Mouse (Mus musculus) stomach, embryonic 16.5 days (tissue): ENCODE results near the gene Cyp26c1. TPM values are rescaled to one million over a fixed set of nuclear protein-coding genes. Genes with fewer than 3 reads are reported as not detected.

Source experiments
- ATAC-seq: fragments of 200-750 bp; cut with Nextera tagmentation; 2 replicates; pipeline ENCODE4 v1.8.0; 2017; ENCODE audit warnings: moderate number of reproducible peaks, moderate TSS enrichment; ENCODE audit not compliant: insufficient read depth, low FRiP score
- H3K27ac ChIP-seq: fragments of 300-500 bp; sonication (generic); 2 replicates; pipeline ENCODE4 v1.5.1; 2014; ENCODE audit warnings: low read length
- H3K27me3 ChIP-seq: fragments of 300-500 bp; sonication (generic); 2 replicates; pipeline ENCODE4 v1.6.1; 2014; ENCODE audit warnings: low read length, control low read depth, mixed read lengths; ENCODE audit not compliant: control insufficient read depth, insufficient read depth
- H3K36me3 ChIP-seq: fragments of 300-500 bp; sonication (generic); 2 replicates; pipeline ENCODE4 v1.6.1; 2014; ENCODE audit warnings: low read length; ENCODE audit not compliant: control insufficient read depth, insufficient read depth
- H3K4me1 ChIP-seq: fragments of 300-500 bp; sonication (generic); 2 replicates; pipeline ENCODE4 v1.6.1; 2014; ENCODE audit warnings: low read length, control low read depth, mixed read lengths; ENCODE audit not compliant: control insufficient read depth, insufficient read depth
- H3K4me2 ChIP-seq: fragments of 300-500 bp; sonication (generic); 2 replicates; pipeline ENCODE4 v1.6.1; 2014; ENCODE audit warnings: low read depth, low read length, mixed read lengths
- H3K4me3 ChIP-seq: fragments of 300-500 bp; sonication (generic); replicated peaks from 2 replicates; pipeline ENCODE4 v1.5.1; 2014; ENCODE audit warnings: mild to moderate bottlenecking, low read length
- H3K9ac ChIP-seq: fragments of 300-500 bp; sonication (generic); 2 replicates; pipeline ENCODE4 v1.6.1; 2014; ENCODE audit warnings: low read length
- H3K9me3 ChIP-seq: fragments of 300-500 bp; sonication (generic); replicated peaks from 2 replicates; pipeline ENCODE4 v1.6.1; 2016; ENCODE audit warnings: low read length, control low read depth; ENCODE audit not compliant: control insufficient read depth
- WGBS: fragments of 180-500 bp; shearing (Covaris S2); extraction: QIAGEN DNeasy Blood & Tissue Kit; methylation state at CpG from one replicate; pipeline ENCODE4 v1.1.7; 2014; 5-methylcytosine and 5-hydroxymethylcytosine counted together
- polyA plus RNA-seq: library from polyadenylated mRNA; unstranded; fragments of >200 nt; fragmentation: Nextera tagmentation; extraction: Ambion mirVana; gene quantifications from 2 replicates; pipeline ENCODE4 v1.2.1, GENCODE M21; 2015

Gene Cyp26c1
- polyA plus RNA-seq, 1 experiment from 2014 or later: not detected

DNA sequence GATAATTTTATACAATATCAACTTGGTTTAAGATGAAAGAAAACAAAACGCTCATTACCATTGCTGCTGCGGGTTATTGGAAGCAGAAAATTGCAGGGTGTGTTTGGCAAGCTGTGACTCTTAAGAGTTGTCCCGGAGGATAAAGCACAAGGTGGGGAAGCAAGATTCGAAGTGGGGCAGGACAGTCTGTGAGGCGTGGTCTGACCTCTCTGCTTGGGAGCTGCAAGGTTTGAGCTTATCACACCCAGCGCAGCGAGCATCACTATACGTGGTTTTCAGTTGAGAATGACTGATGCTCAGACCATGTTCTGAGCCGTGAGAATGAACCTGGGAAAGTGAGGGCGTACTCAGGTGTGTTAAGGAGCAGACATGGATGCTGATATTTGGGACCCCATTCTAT, 29.3 kb downstream of the Cyp26c1 start:
- no peaks in the 10 kb centered on the region for H3K4me1 ChIP-seq
- no peak overlapping the region for H3K27ac ChIP-seq
- no peaks in the 10 kb centered on the region for H3K9me3 ChIP-seq
- H3K27me3 ChIP-seq: no peaks in the 10 kb centered on the region
- 62% methylated on average over 10 of the region's 10 CpGs for WGBS
- H3K4me3 ChIP-seq: no peak overlapping the region
- no peak overlapping the region for H3K9ac ChIP-seq
- ATAC-seq: no peak
- H3K36me3 ChIP-seq: no peaks in the 10 kb centered on the region
- no peak overlapping the region for H3K4me2 ChIP-seq

DNA sequence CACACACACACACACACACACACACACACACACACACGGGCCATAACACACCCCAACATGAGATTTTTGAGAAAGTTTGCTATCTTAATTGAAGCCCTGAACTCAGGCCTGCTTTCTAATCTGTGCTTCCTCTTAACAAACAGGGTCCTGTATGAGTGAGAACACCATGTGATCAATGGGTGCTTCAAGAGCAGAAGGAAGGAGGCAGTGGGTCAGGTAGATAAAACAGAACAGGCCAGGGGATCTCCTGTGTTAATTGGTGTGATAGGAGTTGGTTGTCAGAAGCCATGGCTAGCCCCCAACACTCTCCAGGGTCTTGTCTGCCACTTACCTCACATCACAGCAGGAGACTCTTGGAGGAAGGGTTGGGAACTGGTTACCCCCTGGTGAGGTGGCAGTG, 30.6 kb downstream of the Cyp26c1 start:
- no peak overlapping the region for H3K4me3 ChIP-seq
- H3K9ac ChIP-seq: no peak overlapping the region
- no peaks in the 10 kb centered on the region for H3K9me3 ChIP-seq
- WGBS: 50% methylated on average over 1 of the region's 1 CpGs
- no peak overlapping the region for H3K27ac ChIP-seq
- H3K36me3 ChIP-seq: no peaks in the 10 kb centered on the region
- ATAC-seq: no peak
- H3K27me3 ChIP-seq: no peaks in the 10 kb centered on the region
- no peak overlapping the region for H3K4me2 ChIP-seq
- no peaks in the 10 kb centered on the region for H3K4me1 ChIP-seq

DNA sequence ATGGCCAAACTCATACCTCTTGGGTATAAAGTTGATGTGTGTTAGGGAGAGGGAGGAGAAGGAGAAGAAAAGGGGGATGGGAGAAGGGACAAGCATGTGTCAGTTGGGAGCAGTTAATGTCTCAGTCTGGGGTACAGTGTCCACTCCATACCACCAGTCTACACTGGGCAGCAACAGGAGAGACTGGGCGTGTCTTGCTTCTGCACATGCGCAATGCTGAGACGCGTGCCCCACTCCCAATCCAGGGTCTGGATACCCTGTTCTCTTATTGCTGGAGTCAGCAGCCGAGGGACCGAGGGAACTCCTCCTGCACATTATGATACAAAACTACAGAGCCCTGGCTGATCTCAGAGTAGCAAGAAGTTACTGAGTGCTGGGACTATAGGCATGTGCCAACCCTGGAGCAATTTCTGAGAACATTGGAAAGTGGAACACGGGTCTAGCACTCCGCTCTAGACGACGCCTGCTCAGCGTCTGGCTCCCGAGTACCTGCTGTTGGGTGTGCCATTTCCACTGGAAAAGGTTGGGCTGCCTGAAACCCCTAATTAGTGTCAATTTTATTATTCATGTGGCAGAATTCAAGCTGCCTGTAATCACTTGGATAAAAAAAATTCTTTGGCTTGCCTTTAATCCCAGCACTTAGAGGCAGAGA, 31.3 kb downstream of the Cyp26c1 start:
- Histone ChIP-seq H3K27me3 (no peaks in the 10 kb centered on the region), H3K4me1 (no peaks in the 10 kb centered on the region), H3K36me3 (no peaks in the 10 kb centered on the region), H3K9me3 (no peaks in the 10 kb centered on the region), H3K9ac (no peak overlapping the region), H3K4me3 (no peak overlapping the region), H3K27ac (no peak overlapping the region), H3K4me2 (no peak overlapping the region)
- 75% methylated on average over 12 of the region's 12 CpGs for WGBS
- no peak for ATAC-seq

DNA sequence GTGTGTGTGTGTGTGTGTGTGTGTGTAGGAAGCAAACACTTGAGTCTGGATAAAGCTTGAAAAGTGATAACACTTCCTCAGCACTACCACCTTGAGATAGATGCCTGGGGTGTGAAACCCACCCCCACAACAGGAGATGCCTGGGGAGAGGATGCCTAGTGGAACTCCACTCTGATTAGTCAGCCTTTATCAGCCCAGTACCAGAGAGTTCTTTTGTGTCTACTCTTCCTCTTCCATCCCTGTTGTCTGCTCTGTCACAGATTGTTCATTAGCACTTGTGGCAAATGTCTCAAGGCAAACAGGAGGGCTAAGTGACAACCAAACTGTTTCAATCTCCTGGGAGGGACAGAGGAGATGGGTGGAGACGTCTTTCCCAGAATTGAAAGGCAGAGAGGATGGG, 33.8 kb downstream of the Cyp26c1 start:
- H3K4me2 ChIP-seq: no peak overlapping the region
- no peaks in the 10 kb centered on the region for H3K36me3 ChIP-seq
- no peaks in the 10 kb centered on the region for H3K27me3 ChIP-seq
- no peak overlapping the region for H3K4me3 ChIP-seq
- H3K9ac ChIP-seq: no peak overlapping the region
- H3K27ac ChIP-seq: no peak overlapping the region
- H3K9me3 ChIP-seq: no peaks in the 10 kb centered on the region
- 26% methylated on average over 1 of the region's 1 CpGs for WGBS
- no peaks in the 10 kb centered on the region for H3K4me1 ChIP-seq
- ATAC-seq: no peak

DNA sequence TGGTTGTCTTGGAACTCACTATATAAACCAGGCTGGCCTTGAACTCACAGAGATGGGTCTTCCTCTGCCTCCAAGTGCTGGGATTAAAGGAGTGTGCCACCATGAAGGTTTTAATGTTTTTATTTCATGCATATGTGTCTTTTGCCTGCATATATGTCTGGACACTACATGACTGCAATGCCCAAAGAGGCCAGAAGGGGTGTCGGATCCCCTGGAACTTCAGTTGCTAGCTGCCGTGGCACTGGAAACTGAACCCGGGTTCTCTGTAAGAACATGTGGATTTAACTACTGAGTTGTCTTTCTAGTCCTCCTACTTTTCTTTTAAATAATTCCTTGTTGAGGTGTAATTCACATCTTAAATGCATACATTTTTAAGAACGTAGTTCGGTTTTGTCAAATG, 39.2 kb downstream of the Cyp26c1 start:
- Histone ChIP-seq H3K27me3 (no peaks in the 10 kb centered on the region), H3K27ac (no peak overlapping the region), H3K9ac (no peak overlapping the region), H3K4me3 (no peak overlapping the region), H3K4me2 (no peak overlapping the region), H3K9me3 (no peaks in the 10 kb centered on the region), H3K4me1 (no peaks in the 10 kb centered on the region), H3K36me3 (no peaks in the 10 kb centered on the region)
- 89% methylated on average over 5 of the region's 5 CpGs for WGBS
- no peak for ATAC-seq

GRCm38 (mm10) chr19:37726585-37726984, 41.2 kb downstream of the Cyp26c1 start:
- no peaks in the 10 kb centered on the region for H3K27me3 ChIP-seq
- no peaks in the 10 kb centered on the region for H3K4me1 ChIP-seq
- no peak overlapping the region for H3K4me2 ChIP-seq
- WGBS: 82% methylated on average over 7 of the region's 7 CpGs
- no peak overlapping the region for H3K4me3 ChIP-seq
- no peaks in the 10 kb centered on the region for H3K36me3 ChIP-seq
- H3K9me3 ChIP-seq: no peaks in the 10 kb centered on the region
- H3K27ac ChIP-seq: no peak overlapping the region
- H3K9ac ChIP-seq: no peak overlapping the region
- no peak for ATAC-seq

- Histone ChIP-seq H3K9me3 (no peaks in the 10 kb centered on the region), H3K36me3 (no peaks in the 10 kb centered on the region), H3K4me2 (no peak overlapping the region), H3K9ac (no peak overlapping the region), H3K4me1 (no peaks in the 10 kb centered on the region), H3K27me3 (no peaks in the 10 kb centered on the region), H3K4me3 (no peak overlapping the region), H3K27ac (no peak overlapping the region)
- WGBS: 90% methylated on average over 2 of the region's 2 CpGs
- ATAC-seq: no peak
Observed at GRCm38 (mm10) chr19:37727366-37727765, 42.0 kb downstream of the Cyp26c1 start.

GRCm38 (mm10) chr19:37735426-37735825, 50.0 kb downstream of the Cyp26c1 start:
- H3K27me3 ChIP-seq: no peaks in the 10 kb centered on the region
- no peak overlapping the region for H3K4me3 ChIP-seq
- no peaks in the 10 kb centered on the region for H3K36me3 ChIP-seq
- H3K4me2 ChIP-seq: no peak overlapping the region
- H3K27ac ChIP-seq: no peak overlapping the region
- no peaks in the 10 kb centered on the region for H3K4me1 ChIP-seq
- WGBS: 81% methylated on average over 8 of the region's 8 CpGs
- no peaks in the 10 kb centered on the region for H3K9me3 ChIP-seq
- no peak overlapping the region for H3K9ac ChIP-seq
- no peak for ATAC-seq

DNA sequence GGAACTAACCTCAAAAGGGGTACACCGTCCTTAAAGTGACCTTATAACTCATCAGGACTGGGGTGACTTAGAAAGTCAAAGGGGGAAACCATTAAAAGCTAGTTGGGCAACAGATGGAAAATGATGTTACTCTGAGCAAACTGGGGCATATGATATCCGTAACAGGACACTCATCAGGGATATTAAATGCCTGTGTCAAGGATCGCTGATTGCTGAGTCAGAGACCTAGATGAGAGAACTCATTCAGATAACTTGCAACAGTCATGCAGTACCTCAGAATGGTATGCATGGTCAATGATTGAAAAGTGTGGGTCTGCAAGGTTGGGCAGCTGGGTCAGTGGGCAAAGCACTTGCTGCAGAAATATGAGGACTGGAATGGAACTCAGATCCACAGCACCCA, 53.2 kb downstream of the Cyp26c1 start:
- Histone ChIP-seq H3K4me1 (no peaks in the 10 kb centered on the region), H3K27me3 (no peaks in the 10 kb centered on the region), H3K4me2 (no peak overlapping the region), H3K9ac (no peak overlapping the region), H3K4me3 (no peak overlapping the region), H3K9me3 (no peaks in the 10 kb centered on the region), H3K36me3 (no peaks in the 10 kb centered on the region), H3K27ac (no peak overlapping the region)
- ATAC-seq: no peak
- WGBS: 87% methylated on average over 3 of the region's 3 CpGs

DNA sequence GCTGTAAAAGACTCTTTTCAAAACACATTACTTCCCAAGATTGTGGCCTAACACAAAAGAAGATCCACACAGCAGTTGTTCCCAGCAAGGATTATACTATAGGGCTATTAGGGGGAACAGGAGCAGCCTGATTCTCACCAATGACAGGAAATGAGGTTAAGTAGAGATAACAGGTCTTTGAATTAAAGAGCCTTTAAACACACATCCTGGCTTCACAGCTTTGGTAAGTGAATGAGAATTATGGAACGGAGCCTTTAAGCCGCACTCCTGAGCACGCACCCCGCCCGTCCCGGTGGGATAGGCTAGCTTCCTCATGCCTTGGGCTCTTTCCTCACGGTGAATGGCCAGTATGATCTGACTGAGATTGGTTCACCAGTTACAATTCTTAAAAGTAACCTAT, 54.7 kb downstream of the Cyp26c1 start:
- no peak for ATAC-seq
- Histone ChIP-seq H3K4me1 (no peaks in the 10 kb centered on the region), H3K27me3 (no peaks in the 10 kb centered on the region), H3K27ac (no peak overlapping the region), H3K9ac (no peak overlapping the region), H3K4me3 (no peak overlapping the region), H3K36me3 (no peaks in the 10 kb centered on the region), H3K9me3 (no peaks in the 10 kb centered on the region), H3K4me2 (no peak overlapping the region)
- WGBS: 51% methylated on average over 7 of the region's 7 CpGs
